In genomic region chrX:104978432-104978831, GRCm38 (mm10) we compare ENCODE assay signal across 35 mouse cellular contexts.
"Had no signal": no experiment of that assay in that cellular context is flagged by ENCODE, and none has a peak within 500 bp of the region (broad histone marks: within the 10 kb centered on the region; RNA-seq: fewer than 3 reads in every experiment).

No protein-coding gene starts in this region.

- DNase-seq: heart, postnatal 10 days; heart, postnatal 14 days; heart, postnatal 36 days; heart, postnatal 4 days; kidney, adult 11 months; kidney, adult 18-20 months; kidney, adult 2 months; kidney, adult 8-10 months; kidney, adult 9 months; kidney, postnatal 10 days; kidney, postnatal 14 days; kidney, postnatal 25 days; kidney, postnatal 36 days; kidney, postnatal 4 days; layer of hippocampus, postnatal 36 days had no signal

- H3K9me3 ChIP-seq: heart, embryonic 10.5 days; heart, embryonic 12.5 days; heart, embryonic 13.5 days; heart, embryonic 15.5 days; hindbrain, embryonic 10.5 days; hindbrain, embryonic 12.5 days; hindbrain, embryonic 13.5 days; hindbrain, embryonic 15.5 days; intestine, embryonic 15.5 days; kidney, embryonic 15.5 days had no signal

- H3K4me3 ChIP-seq: heart, embryonic 10.5 days; heart, embryonic 12.5 days; heart, embryonic 13.5 days; heart, embryonic 15.5 days; hindbrain, embryonic 10.5 days; hindbrain, embryonic 12.5 days; hindbrain, embryonic 13.5 days; hindbrain, embryonic 15.5 days; intestine, embryonic 15.5 days; kidney, embryonic 15.5 days; layer of hippocampus, adult 2 months; left cerebral cortex, adult 2 months had no signal

- H3K9ac ChIP-seq: heart, embryonic 12.5 days; heart, embryonic 13.5 days; heart, embryonic 15.5 days; hindbrain, embryonic 12.5 days; hindbrain, embryonic 13.5 days; hindbrain, embryonic 14.5 days; hindbrain, embryonic 15.5 days; intestine, embryonic 15.5 days; kidney, embryonic 15.5 days had no signal

- H3K27ac ChIP-seq: heart, embryonic 10.5 days; heart, embryonic 13.5 days; heart, embryonic 15.5 days; hindbrain, embryonic 10.5 days; hindbrain, embryonic 12.5 days; hindbrain, embryonic 13.5 days; hindbrain, embryonic 14.5 days; hindbrain, embryonic 15.5 days; hindbrain, postnatal 0 days; intestine, embryonic 15.5 days; kidney, embryonic 15.5 days; kidney, postnatal 0 days; layer of hippocampus, adult 2 months; left cerebral cortex, adult 2 months had no signal

- H3K4me1 ChIP-seq: heart, embryonic 10.5 days; heart, embryonic 12.5 days; heart, embryonic 13.5 days; heart, embryonic 15.5 days; hindbrain, embryonic 10.5 days; hindbrain, embryonic 12.5 days; hindbrain, embryonic 13.5 days; hindbrain, embryonic 15.5 days; intestine, embryonic 15.5 days; kidney, embryonic 15.5 days had no signal

- H3K4me2 ChIP-seq: heart, embryonic 11.5 days; heart, embryonic 12.5 days; heart, embryonic 13.5 days; heart, embryonic 15.5 days; hindbrain, embryonic 12.5 days; hindbrain, embryonic 13.5 days; hindbrain, embryonic 14.5 days; hindbrain, embryonic 15.5 days; intestine, embryonic 15.5 days; kidney, embryonic 15.5 days had no signal

- ATAC-seq: hindbrain, embryonic 16.5 days; hindbrain, postnatal 0 days; inflammation-experienced regulatory T-cells, adult 6 months; intestine, embryonic 15.5 days; intestine, embryonic 16.5 days; intestine, postnatal 0 days had no signal

- H3K36me3 ChIP-seq: heart, embryonic 10.5 days; heart, embryonic 12.5 days; heart, embryonic 13.5 days; heart, embryonic 15.5 days; hindbrain, embryonic 10.5 days; hindbrain, embryonic 12.5 days; hindbrain, embryonic 13.5 days; hindbrain, embryonic 15.5 days; intestine, embryonic 15.5 days; kidney, embryonic 15.5 days had no signal
